Mouse (Mus musculus) heart, adult 9 months (tissue): ENCODE measurements around the gene Gm49027.
A peak's percentile ranks its signal among the peaks of the same experiment; 100 is the strongest.

Experiments
- DNase-seq, 2 experiments: peaks; one replicate each; pipeline ENCODE4 v3.0.0; 2022; ENCODE audit warnings: low spot score in 2 of 2

Gene Gm49027

GRCm38 (mm10) chr5:123501973-123502372 is 23.3 kb downstream of the Gm49027 start:
- DNase-seq = no peak

- no peak for DNase-seq
These were observed 25.6 kb downstream of the Gm49027 start for GRCm38 (mm10) chr5:123499717-123500116.

- DNase-seq = peak; percentile 67 to 72
These were observed 35.4 kb downstream of the Gm49027 start for GRCm38 (mm10) chr5:123489935-123490334.

- no peak for DNase-seq
These were observed 36.0 kb downstream of the Gm49027 start, which contains the start of the genes Lrrc43 and Il31 for GRCm38 (mm10) chr5:123489112-123489785. Lrrc43 (plus strand) TSS chr5:123489305. Il31 (minus strand) TSS chr5:123489489.

- no peak for DNase-seq
These were observed 37.5 kb downstream of the Gm49027 start for GRCm38 (mm10) chr5:123487659-123488395.

GRCm38 (mm10) chr5:123473817-123474216 is 51.5 kb downstream of the Gm49027 start:
- DNase-seq = no peak

- no peak for DNase-seq
These were observed 54.4 kb downstream of the Gm49027 start for GRCm38 (mm10) chr5:123470784-123471400.

- DNase-seq = no peak
These were observed 60.6 kb downstream of the Gm49027 start for GRCm38 (mm10) chr5:123464638-123465037.
